Mouse (Mus musculus) T-helper 2 cell (primary cell): ENCODE measurements around the gene Akt1s1.
"Not testable (repeated sequence)": the region's sequence is repeated elsewhere in the genome, so short reads cannot be mapped to it uniquely, and the experiment has no call there.

ENCODE experiments used
- in situ Hi-C: fragments of 300-600 bp; cut with MboI, MseI; formaldehyde crosslinking; loops from one replicate; pipeline ENCODE4 v1.15.1; 2025; ENCODE audit warnings: high pct_unique_total_duplicates

The Akt1s1 gene

GRCm38 (mm10) chr7:44868465-44868864 is 19.7 kb downstream of the Akt1s1 start:
- in situ Hi-C loops: no loop called here

DNA sequence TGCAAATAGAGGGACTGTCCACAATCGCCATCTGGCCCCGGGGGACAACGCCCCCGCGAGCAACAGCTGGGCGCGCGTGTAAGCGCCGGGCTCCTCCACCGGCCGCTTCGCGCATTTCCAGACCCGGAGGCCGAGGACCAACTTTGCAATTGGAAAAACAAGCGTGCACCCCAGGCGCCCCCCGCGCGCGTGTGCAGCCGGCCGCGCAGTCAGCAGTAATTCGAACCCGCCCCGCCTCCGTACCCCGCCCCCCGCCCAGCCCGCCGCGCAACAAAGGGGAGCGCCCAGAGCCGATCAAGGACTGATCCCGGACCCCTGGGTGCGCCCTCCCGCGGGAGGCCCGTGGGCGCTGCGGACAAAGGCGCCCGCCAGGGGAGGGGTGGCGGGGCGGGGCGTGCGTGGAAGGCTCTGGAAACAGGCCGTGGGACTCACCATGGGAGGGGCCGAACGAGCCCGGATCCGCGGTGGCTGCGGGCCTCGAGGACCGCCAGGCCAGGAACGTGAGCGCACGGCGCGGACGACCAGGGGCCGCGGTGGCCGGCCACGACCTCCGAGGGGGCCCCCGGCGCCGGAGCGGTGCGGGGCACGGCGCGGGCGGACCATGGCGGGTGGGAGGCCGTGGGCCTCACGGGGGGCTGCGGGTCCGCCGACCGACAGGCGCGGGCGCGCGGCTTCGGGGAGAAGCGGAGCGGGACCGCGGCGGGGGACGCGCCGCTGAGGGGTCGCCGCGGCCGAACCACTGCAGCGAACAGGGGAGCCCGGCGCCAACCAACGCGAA is 20.3 kb downstream of the Akt1s1 start:
- in situ Hi-C loops: no loop called here

- in situ Hi-C loops: no loop called here
These were observed 21.1 kb downstream of the Akt1s1 start, which contains the start of gene Ptov1 for GRCm38 (mm10) chr7:44869697-44870528. Ptov1 (minus strand) TSS chr7:44869788.

GRCm38 (mm10) chr7:44870614-44871013 is 21.8 kb downstream of the Akt1s1 start:
- in situ Hi-C loops: no loop called here

DNA sequence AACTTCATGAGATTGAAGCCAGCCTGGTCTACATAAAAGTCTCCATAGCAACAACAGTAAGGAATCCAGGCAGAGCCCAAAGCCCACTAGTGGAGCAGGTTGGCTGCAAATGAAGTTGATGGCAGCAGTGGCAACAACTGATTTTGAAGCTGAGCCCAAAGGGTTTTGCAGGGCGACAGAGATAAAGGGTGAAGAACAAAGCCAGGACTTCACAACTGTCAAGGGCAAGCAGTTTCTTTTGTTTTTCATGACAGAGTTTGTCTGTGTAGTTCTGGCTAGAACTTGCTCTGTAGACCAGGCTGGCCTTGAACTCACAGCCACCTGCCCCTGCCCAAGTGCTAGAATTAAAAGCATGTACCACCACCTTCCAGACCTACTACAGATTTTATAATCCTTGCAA is 22.4 kb downstream of the Akt1s1 start:
- in situ Hi-C loops: no loop called here

DNA sequence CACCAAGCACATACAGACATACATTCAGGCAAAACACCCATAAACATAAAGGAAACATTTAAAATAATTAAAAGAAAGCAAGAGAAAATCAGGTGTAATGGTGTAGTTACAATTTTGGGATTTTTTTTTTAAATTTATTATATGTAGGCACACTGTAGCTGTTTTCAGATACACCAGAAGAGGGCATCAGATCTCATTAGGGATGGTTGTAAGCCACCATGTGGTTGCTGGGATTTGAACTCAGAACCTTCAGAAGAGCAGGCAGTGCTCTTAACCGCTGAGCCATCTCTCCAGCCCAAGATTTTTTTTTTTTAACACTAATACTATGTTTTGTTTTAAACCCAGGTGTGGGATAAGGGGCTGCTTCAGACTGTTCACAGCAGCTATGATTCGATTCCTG is 23.0 kb downstream of the Akt1s1 start:
- in situ Hi-C loops: not testable (repeated sequence)

DNA sequence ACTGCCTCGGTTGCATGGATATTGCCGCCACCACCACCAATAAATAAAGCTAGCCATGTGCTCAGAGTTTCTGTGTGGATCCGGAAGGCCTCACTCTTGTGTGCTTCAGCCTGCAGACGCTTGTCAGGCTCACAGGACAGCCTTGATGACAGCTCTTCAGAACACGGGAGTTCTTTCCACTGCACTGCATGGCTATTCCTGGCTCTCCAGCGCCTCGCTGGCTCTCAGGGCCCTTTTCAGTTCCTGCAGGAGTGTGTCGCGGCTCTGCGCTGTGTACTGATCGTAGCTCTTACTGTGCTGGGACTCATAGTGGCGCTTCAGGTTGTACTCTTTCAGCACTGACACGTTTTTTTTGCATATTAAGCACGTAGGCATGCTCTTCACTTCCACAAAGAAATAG is 29.0 kb downstream of the Akt1s1 start:
- in situ Hi-C loops: no loop called here

DNA sequence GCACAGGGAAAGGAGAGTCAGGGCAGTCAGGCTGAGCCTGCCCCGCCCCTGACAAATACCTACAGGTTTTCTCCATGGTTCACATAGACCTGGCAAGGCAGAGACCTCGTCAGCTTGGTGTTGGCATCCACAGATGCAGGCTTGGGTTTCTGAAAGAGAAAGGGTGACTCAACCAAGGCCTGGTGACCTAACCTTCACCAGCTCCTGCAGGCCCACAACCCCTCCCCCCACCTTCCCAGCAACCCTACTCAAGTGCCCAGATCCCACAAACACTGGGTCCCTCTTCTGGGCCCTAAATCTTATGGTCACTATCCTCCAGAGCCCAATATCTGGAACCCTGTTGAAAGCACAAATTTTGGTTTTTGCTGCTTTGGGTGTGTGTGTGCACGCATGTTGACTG is 34.2 kb downstream of the Akt1s1 start:
- in situ Hi-C loops: no loop called here

DNA sequence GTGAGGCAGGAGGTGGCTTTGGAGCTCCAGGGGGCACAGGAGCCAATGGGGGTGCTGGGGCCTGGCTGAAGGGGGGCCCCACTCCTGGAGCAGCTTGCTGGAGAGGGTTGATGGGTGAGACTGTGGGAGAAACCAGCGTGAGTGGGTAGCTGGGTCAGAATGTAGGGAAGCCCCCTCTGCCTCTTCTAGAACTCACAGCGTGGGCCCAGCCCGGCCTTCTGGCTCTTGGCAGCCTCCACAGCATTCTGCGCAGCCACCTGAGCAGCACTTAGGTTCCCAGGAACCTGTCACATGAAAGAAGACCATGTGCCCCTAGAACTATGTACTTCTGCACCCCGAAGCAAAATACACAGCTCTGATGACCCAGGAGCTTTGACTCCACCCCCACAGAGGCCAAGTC is 35.8 kb downstream of the Akt1s1 start:
- in situ Hi-C loops: no loop called here

- in situ Hi-C loops: no loop called here
These were observed 38.2 kb downstream of the Akt1s1 start for GRCm38 (mm10) chr7:44886964-44887363.

DNA sequence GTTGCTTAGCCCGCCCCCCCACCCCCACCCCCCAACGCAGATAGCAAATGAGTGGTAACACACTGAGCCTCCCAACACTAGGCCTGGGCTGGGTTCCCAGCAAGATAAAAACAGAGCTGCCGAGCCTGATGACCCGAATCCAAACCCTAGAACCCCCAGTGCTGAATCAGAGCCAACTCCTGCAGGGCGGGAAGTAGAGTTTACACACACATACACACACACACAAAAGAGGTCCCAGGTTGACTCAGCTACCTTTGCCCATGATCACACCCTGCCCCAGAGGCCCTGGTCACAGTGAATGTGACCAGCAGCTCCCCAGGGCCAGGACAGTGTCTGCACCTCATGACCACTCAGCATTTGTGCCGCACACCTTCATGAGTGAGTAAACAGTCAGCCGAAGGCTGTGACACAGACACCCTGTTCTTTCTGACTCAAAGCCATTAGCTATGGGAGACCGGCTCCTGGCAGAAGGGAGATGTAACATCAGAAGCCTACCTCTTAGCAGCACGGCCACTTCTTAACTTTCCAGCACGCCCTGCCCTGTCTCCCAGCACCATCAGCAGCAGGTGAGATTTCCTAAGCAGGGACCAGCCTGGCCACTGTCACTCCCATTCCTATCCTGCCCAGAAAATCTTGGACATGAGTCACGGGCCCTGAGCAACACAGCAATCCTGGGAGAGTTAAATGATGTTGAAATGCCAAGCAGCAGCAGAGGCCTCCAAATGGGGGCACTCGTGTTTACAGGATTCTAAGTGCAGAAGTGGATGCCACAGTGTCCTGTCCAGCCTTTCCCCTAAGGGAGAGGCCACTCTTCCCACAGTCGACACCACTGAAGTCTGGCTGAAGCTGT is 39.7 kb downstream of the Akt1s1 start:
- in situ Hi-C loops: no loop called here

- in situ Hi-C loops: loop anchor here (10.0 kb wide), 1 partner anchor 335 kb away; the partner anchor contains the start of gene Nr1h2
These were observed 41.4 kb downstream of the Akt1s1 start for GRCm38 (mm10) chr7:44890180-44890579.

DNA sequence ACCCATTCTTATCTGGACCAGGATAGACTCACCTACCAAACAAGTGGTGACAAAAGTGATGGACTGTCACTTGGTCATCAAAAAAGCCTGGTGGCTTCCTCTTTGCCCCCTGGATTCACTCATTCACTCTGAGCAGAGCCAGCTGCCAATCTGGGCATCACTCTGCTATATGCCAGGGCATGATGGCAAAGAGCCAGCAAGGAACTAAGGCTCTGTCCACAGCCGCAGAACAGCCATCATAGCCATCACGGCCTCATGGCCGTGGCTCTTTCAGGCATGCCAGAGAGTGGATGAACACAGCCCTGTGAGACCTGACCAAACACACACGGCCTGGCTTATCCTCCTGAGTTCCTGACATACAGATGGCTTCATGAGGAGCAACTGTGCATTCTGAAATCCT is 41.9 kb downstream of the Akt1s1 start:
- in situ Hi-C loops: loop anchor here (10.0 kb wide), 1 partner anchor 336 kb away; the partner anchor contains the start of gene Nr1h2

GRCm38 (mm10) chr7:44891611-44892010 is 42.8 kb downstream of the Akt1s1 start:
- in situ Hi-C loops: loop anchor here (10.0 kb wide), 1 partner anchor 337 kb away; the partner anchor contains the start of gene Nr1h2

GRCm38 (mm10) chr7:44892276-44892921 is 43.6 kb downstream of the Akt1s1 start, which contains the start of gene Med25:
Med25 (minus strand) TSS chr7:44892712.
- in situ Hi-C loops: loop anchor here (10.0 kb wide), 1 partner anchor 338 kb away; the partner anchor contains the start of gene Nr1h2

DNA sequence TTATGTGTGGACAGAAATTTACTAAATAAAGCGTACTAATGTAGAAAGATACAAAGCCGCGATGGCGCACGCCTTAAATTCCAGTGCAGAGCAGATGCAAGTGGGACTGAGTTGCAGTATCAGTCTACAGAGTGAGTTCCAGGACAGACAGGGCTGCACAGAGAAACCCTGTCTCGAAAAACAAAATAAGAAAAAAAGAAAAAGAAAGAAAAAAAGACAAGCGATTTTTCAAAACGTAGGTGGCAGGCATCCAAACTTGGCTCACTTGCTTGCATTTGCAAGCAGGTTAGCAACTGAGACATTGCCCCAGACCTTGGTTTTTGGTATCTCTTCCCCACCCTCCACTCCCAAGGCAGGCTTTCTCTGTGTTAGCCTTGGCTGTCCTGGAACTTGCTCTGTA is 44.4 kb downstream of the Akt1s1 start:
- in situ Hi-C loops: loop anchor here (10.0 kb wide), 1 partner anchor 338 kb away; the partner anchor contains the start of gene Nr1h2

DNA sequence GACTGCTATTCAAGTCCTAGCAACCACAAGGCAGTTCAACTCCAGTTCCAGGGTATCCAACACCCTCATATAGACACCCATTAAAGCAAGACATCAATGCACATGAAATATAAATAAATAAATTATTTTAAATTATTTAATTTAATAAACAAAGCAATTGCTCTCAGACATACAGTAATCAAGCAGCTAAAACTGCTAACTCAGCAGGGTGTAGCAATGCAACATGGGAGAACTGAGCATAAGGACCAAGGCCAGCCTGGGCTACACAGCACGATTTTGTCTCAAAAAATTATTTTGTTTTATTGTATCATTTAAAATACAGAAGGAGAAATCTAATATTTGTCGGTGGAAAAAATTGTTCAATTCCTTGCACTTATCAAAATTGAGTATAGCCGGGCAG is 45.4 kb downstream of the Akt1s1 start:
- in situ Hi-C loops: loop anchor here (10.0 kb wide), 1 partner anchor 339 kb away; the partner anchor contains the start of gene Nr1h2

GRCm38 (mm10) chr7:44895206-44895592 is 46.4 kb downstream of the Akt1s1 start:
- in situ Hi-C loops: loop anchor here (10.0 kb wide), 1 partner anchor 340 kb away; the partner anchor contains the start of gene Nr1h2

DNA sequence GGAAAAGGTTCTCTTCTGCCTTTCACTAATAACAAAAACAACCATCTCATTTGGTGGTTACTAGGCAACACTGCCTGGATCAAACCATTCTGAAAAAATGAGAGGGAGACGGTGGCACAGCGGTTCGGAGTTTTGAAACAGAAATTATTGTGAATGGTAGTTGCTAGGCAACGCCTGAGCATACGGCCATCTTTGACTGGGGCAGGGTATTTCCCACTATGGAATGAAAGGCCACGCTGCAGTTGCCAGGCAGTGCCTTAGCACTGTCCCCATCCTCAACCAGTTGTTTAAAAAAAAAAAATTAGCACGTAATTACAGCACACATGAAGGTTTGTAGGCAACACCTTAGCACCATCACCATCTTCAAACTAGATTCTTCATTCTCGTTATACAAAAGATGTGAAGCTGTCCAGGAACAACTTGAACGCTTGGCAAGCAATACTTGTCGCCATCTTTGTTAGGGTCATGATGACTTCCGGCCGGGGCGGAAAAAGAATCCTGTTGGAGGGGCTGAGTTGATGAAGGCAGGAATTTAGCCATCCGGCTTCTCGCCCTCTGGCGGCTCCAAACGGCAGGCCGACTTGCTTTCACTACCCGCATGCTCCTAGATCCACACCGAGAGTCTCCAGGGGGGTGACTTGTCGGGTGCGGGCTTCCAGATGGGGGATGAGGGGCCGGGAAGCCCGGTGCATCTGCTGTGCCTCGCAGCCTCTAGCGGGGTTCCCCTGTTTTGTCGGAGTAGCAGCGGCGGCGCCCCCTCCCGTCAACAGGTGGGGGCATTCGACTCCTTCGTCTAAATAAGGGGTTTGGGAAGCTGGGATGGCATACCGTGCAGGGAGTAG is 47.0 kb downstream of the Akt1s1 start, which contains the start of gene Fuz:
TSS of gene Fuz (plus strand) at position 487 of the 842 bp plus-strand sequence.
- in situ Hi-C loops: loop anchor here (10.0 kb wide), 1 partner anchor 341 kb away; the partner anchor contains the start of gene Nr1h2
